Mouse (Mus musculus): ENCODE measurements around the gene Ninj2.
A peak's percentile ranks its signal among the peaks of the same experiment; 100 is the strongest.

The Ninj2 gene

GRCm38 (mm10) chr6:120196837-120197236, 103.7 kb downstream of the Ninj2 start:
- DNase-seq (ENCODE audit: low read depth, low spot score): no peak

GRCm38 (mm10) chr6:120197964-120198363, 104.8 kb downstream of the Ninj2 start:
- peak; percentile 57 for DNase-seq (ENCODE audit: low read depth, low spot score)

GRCm38 (mm10) chr6:120199638-120200394, 106.7 kb downstream of the Ninj2 start:
- no peak for DNase-seq (ENCODE audit: low read depth, low spot score)

- no peak for DNase-seq (ENCODE audit: low read depth, low spot score)
Observed at GRCm38 (mm10) chr6:120201956-120202355, 108.8 kb downstream of the Ninj2 start.

- no peak for DNase-seq (ENCODE audit: low read depth, low spot score)
Observed at GRCm38 (mm10) chr6:120202406-120202805, 109.3 kb downstream of the Ninj2 start.

GRCm38 (mm10) chr6:120206586-120206985, 113.4 kb downstream of the Ninj2 start:
- no peak for DNase-seq (ENCODE audit: low read depth, low spot score)

- DNase-seq (ENCODE audit: low read depth, low spot score): no peak
Observed at GRCm38 (mm10) chr6:120211536-120211935, 118.4 kb downstream of the Ninj2 start.

GRCm38 (mm10) chr6:120216702-120217101, 123.6 kb downstream of the Ninj2 start:
- DNase-seq (ENCODE audit: low read depth, low spot score): no peak

- no peak for DNase-seq (ENCODE audit: low read depth, low spot score)
Observed at GRCm38 (mm10) chr6:120219281-120219680, 126.1 kb downstream of the Ninj2 start.

GRCm38 (mm10) chr6:120222669-120223068, 129.5 kb downstream of the Ninj2 start:
- peak; percentile 6 for DNase-seq (ENCODE audit: low read depth, low spot score)

GRCm38 (mm10) chr6:120225355-120225754, 132.2 kb downstream of the Ninj2 start:
- DNase-seq (ENCODE audit: low read depth, low spot score): no peak

GRCm38 (mm10) chr6:120227068-120227467, 133.9 kb downstream of the Ninj2 start:
- no peak for DNase-seq (ENCODE audit: low read depth, low spot score)

- no peak for DNase-seq (ENCODE audit: low read depth, low spot score)
Observed at GRCm38 (mm10) chr6:120229806-120230205, 136.7 kb downstream of the Ninj2 start.

GRCm38 (mm10) chr6:120230441-120230840, 137.3 kb downstream of the Ninj2 start:
- DNase-seq (ENCODE audit: low read depth, low spot score): no peak

GRCm38 (mm10) chr6:120232885-120233284, 139.7 kb downstream of the Ninj2 start:
- no peak for DNase-seq (ENCODE audit: low read depth, low spot score)

GRCm38 (mm10) chr6:120235874-120236273, 142.7 kb downstream of the Ninj2 start:
- DNase-seq (ENCODE audit: low read depth, low spot score): no peak

GRCm38 (mm10) chr6:120240461-120240860, 147.3 kb downstream of the Ninj2 start:
- DNase-seq (ENCODE audit: low read depth, low spot score): no peak

GRCm38 (mm10) chr6:120241453-120241852, 148.3 kb downstream of the Ninj2 start:
- DNase-seq (ENCODE audit: low read depth, low spot score): no peak

- DNase-seq (ENCODE audit: low read depth, low spot score): no peak
Observed at GRCm38 (mm10) chr6:120242530-120242929, 149.4 kb downstream of the Ninj2 start.

- DNase-seq (ENCODE audit: low read depth, low spot score): no peak
Observed at GRCm38 (mm10) chr6:120243250-120243649, 150.1 kb downstream of the Ninj2 start.

GRCm38 (mm10) chr6:120246676-120247075, 153.5 kb downstream of the Ninj2 start:
- no peak for DNase-seq (ENCODE audit: low read depth, low spot score)

GRCm38 (mm10) chr6:120249831-120250230, 156.7 kb downstream of the Ninj2 start:
- no peak for DNase-seq (ENCODE audit: low read depth, low spot score)

All from retina, adult 2 months (tissue).